Mouse (Mus musculus) brain, adult 2 months (tissue): ENCODE measurements around the gene Smad3.

Experiments
- DNase-seq: peaks from one replicate; pipeline ENCODE4 v3.0.0; 2011; ENCODE audit warnings: low read depth, low spot score

Smad3 gene

DNA sequence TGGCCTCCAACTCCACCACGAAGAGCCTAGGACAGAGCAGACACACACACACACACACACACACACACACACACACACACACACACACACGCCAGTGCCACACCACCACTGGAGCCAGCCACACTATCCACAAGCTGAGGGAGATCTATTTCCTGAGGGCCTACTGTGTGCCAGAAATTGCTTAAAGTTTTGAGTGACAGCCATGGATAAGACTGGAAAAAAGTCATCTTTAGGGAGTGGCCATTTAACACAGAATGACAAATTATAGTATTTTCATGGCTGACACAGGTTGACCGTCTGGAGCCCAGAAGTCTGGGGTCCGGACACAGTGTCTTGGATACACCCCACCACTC lies 55.9 kb downstream of the Smad3 start:
- DNase-seq = no peak

GRCm38 (mm10) chr9:63701258-63701956 lies 56.4 kb downstream of the Smad3 start:
- no peak for DNase-seq

DNA sequence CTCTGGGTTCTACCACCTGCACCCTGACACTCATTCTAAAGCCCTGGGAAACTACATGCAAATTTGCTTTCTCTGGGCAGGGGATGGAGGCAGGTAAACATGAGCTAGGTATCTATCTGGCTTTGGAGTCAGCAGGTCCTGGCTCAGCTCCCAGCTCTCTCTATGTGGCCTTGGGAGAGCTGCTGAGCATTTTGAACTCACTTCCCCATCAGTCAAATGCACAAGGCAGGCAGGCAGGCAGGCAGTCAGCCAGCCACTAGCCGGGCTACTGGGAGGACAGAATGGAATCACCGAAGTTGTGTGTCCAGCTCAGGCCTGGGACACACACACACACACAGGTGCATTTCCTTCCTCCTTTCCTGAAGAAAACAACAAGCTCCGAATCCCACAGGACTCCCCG lies 58.6 kb downstream of the Smad3 start:
- peak; percentile 47 for DNase-seq

- no peak for DNase-seq
These were observed 59.3 kb downstream of the Smad3 start for GRCm38 (mm10) chr9:63698320-63699045.

DNA sequence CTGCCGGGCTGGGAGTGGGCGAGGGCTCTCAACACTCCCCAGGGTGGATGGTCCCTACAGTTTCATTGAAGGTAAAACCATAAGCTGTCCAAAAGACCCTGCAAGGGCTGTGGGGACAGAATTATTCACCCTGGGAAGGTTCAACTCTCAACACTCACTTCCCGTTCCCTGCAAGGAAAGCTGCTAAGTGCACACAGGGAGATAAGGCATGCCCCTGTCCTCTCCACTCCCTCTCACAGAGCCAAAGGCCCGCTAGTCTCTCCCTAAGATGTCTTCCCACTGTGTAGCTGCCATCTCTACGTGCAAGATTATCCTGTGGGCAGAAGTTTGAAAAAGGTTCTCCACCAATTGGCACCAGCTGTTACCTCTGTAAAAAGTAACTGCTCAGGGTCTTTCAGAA lies 60.2 kb downstream of the Smad3 start:
- DNase-seq = no peak

DNA sequence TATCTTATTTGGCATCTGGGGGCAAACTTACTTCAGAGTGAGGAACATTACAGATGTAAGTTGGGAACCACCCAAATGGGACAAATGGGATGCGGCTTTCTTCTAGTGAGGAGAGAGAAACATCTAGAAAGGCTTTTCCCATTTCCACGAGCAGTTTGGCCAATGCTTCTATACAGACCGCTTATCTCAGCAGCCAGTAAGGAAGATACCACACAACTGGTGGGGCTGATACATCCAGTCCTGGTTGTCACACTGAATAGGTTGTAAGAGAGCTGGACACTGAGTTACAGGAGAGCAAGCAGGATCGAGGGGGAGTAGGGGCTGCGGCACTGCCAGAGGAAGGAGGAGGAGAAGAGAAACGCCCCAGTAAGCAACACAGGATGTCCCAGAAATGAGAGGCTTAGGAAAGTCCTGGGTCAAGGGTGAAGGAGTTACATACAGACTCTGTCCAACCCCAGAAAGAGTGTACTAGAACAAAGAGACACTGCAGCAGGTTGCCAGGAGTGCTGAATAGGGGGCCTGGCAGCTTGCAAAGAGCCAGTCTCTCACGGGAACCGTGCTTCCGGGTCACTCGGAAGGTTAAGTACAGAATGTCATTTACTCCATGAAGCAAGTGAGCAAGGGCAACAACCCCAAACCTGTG lies 61.2 kb downstream of the Smad3 start:
- DNase-seq = no peak

GRCm38 (mm10) chr9:63691960-63692359 lies 65.8 kb downstream of the Smad3 start:
- DNase-seq = no peak

- DNase-seq = no peak
These were observed 67.3 kb downstream of the Smad3 start for GRCm38 (mm10) chr9:63690511-63690910.

- no peak for DNase-seq
These were observed 70.3 kb downstream of the Smad3 start for GRCm38 (mm10) chr9:63687413-63688015.

- DNase-seq = no peak
These were observed 72.4 kb downstream of the Smad3 start for GRCm38 (mm10) chr9:63685352-63685751.

GRCm38 (mm10) chr9:63684277-63684676 lies 73.5 kb downstream of the Smad3 start:
- DNase-seq = no peak

- DNase-seq = no peak
These were observed 74.9 kb downstream of the Smad3 start for GRCm38 (mm10) chr9:63682943-63683342.

- no peak for DNase-seq
These were observed 75.5 kb downstream of the Smad3 start for GRCm38 (mm10) chr9:63682301-63682700.

DNA sequence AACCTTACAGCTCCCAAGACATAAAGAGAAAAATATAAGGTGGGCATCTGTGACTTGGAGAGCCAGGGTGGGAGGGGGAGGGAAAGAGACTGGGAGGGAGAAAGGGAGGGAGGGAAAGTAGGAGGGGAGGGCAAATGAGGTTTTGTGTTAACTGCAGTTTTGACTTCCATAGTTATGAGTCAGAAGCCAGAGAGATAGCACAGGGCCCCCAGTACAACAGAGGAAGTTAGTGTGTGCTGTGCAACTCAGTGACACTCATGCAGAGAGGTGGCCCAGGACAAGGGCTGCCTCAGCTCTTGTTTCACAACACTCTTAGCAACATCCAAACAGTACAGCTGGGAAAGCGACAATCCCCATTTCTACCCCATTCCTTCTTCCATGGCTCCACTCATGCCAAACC lies 79.7 kb downstream of the Smad3 start:
- peak; percentile 67 for DNase-seq

DNA sequence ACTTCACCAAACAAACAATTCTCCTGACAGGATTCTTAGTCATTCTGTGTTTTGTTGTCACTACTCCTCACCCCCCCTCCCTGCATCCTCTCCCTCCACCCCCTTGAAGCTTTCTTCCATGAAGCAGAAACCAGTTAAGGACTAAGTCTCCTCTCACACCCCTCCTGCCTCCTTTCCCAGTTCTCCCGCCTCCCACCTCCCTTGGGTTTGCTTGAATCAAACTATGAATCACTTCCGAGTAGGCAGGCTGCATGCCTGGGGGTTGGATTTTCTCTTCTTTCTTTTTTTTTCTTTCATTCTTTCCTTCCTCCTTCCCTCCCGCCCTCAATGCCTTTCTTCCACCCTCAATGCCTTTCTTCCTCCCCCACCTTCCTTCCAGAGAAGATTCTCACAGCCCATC lies 80.2 kb downstream of the Smad3 start:
- DNase-seq = peak; percentile 91

DNA sequence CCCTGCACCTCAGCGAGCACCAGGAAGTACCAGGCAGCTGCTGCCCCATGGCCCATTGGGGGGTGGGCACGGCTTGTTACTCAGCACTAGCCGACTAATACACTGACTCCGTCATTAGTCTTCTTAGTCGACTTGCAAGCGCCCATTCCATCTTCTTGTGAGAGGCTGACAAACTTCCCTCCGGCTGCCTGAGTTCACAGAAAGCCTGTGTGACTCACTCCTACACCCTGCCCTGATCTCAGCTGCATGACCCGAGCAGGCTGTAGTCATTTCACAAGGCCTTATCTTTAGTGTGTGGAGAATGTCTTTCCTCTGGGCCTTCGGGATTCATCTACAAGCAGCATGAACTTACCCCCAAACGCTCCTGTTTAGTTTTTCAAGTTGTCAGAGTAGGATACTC lies 83.2 kb downstream of the Smad3 start:
- no peak for DNase-seq

GRCm38 (mm10) chr9:63673494-63673805 lies 84.3 kb downstream of the Smad3 start:
- no peak for DNase-seq

DNA sequence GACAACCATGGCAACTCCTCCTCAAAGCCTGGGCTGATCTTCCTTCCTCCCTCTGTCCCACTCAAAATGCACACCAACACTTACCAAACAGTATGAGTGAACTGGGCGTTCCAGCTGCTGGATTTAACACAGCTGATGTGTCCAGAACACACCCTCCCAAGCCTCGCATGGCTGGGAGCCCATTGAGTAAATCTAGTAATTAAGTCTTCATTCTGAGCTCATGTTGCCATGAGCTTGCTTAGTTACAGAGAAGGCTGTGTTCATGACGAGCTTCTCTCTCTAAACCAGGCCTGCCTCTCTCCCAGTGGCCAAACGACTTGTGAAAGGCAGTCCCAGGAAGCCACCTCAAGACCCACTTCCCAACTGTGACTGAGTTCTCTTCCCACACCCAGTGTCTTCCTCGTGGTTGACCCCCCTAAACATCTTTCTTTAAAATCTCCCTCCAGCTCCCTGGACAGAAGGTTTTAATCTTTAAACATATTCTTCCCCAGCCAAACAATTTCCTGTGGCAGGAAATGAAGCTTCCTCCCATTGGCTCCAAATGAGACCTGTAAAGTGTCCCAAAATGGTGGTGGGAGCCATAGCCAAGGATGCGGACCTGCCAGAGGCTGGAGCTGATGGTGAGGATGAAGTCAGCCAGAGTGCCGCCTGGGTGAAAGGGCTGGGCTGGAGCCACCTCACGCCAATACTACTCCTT lies 84.8 kb downstream of the Smad3 start:
- peak; percentile 83 for DNase-seq

DNA sequence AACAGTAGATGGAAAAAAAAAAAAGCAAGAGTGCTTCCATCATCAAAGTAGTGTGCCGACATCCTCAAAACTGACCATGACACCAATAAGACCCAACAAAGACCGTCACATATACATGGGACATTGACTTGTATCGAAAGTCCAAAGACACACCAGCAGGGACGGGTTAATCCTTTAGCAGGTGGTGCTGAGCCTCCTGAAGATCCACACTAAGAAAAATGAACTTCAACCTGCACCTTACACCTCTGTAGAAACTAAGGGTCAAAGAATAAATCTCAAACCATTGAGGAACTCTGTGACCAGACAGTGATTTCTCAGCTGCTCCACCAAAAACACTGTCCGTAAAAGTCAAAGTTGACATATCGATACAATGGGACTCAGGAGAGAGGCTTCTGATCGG lies 88.0 kb downstream of the Smad3 start:
- no peak for DNase-seq

DNA sequence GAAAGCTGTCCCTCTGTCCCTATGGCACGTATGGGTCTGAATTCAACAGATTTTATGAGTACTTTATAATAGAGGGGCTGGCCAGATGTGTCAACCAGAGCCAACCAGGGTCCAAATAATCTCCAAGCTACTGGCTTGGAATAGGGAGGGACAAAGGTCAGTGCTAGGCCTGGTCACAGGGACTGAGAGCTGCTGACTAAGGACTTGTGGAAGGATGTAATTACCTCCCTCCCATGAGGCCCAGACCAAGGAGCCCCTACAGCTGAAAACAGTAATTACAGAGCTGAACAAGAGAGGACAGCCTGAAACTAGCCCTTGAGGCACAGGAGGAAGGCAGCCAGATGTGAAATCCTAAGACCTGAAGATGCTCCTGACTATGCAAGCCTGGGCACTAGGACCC lies 89.2 kb downstream of the Smad3 start:
- no peak for DNase-seq

- no peak for DNase-seq
These were observed 90.4 kb downstream of the Smad3 start for GRCm38 (mm10) chr9:63667373-63667724.
